Mouse (Mus musculus) lung, adult 2 months (tissue): ENCODE data around the gene Slamf9.

Experiments
- CTCF ChIP-seq: fragments of 200-500 bp; IDR thresholded peaks from 2 replicates; pipeline ENCODE4 v1.5.1; 2011; ENCODE audit warnings: mild to moderate bottlenecking, low read length, control low read depth; ENCODE audit not compliant: insufficient read depth
- POLR2A ChIP-seq: fragments of 200-500 bp; IDR thresholded peaks from 2 replicates; pipeline ENCODE4 v1.6.1; 2011; ENCODE audit warnings: low read depth, mild to moderate bottlenecking, control low read depth, low read length, borderline replicate concordance; ENCODE audit errors: extremely low read depth

GRCm38 (mm10) chr1:172526380-172527081 is 51.4 kb downstream of the Slamf9 start:
- TF ChIP-seq CTCF, result no peak
- TF ChIP-seq POLR2A, result peak; percentile 71; the same call in 1 of the 2 replicates
